8 mouse cellular contexts compared by ENCODE assay signal in genomic region chr1:73998131-73998865, GRCm38 (mm10).
DNase-seq lines count a peak whose midpoint lies in the region; ATAC-seq and TF ChIP-seq lines count a peak whose summit lies in the region.

No protein-coding gene starts in this region.

- TF ChIP-seq POLR2A in cortical plate, adult 2 months (IDR thresholded peaks at IDR 0.05; ENCODE audit: extremely low read depth, insufficient read depth, low read length): no peak

- peak; percentile 66 for ATAC-seq in Patski
- ATAC-seq in heart, postnatal 0 days (ENCODE audit: insufficient read depth, low read depth): peak; percentile 53
- ATAC-seq in liver, embryonic 14.5 days (ENCODE audit: insufficient read depth): no peak

- TF ChIP-seq EP300 in heart, postnatal 0 days (IDR thresholded peaks at IDR 0.05; ENCODE audit: low read depth): peak; percentile 74; the same call in 1 of the 2 replicates
- no peak for TF ChIP-seq EP300 in liver, embryonic 14.5 days (IDR thresholded peaks at IDR 0.05; ENCODE audit: low read depth)

- WGBS in heart, postnatal 0 days: 18% methylated on average over 9 of the region's 9 CpGs
- WGBS in liver, embryonic 14.5 days (ENCODE audit: insufficient replicate concordance): 62% methylated on average over 9 of the region's 9 CpGs

- peak overlapping the region; percentile 35; the same call in 1 of the 2 replicates for H3K9ac ChIP-seq in heart, postnatal 0 days (replicated peaks; ENCODE audit: low read depth, low read length)
- no peak overlapping the region; the same call in 1 of the 2 replicates for H3K9ac ChIP-seq in liver, embryonic 14.5 days (replicated peaks)

- no peaks in the 10 kb centered on the region for H3K4me1 ChIP-seq in cortical plate, adult 2 months (ENCODE audit: control insufficient read depth, insufficient read depth, low read length)
- H3K4me1 ChIP-seq in heart, postnatal 0 days (ENCODE audit: control insufficient read depth, insufficient read depth): peaks cover 69% of the 10 kb centered on the region
- peaks cover 13 to 38% of the 10 kb centered on the region in 2 experiments for H3K4me1 ChIP-seq in liver, embryonic 14.5 days (replicated peaks; ENCODE audit: control insufficient read depth in 2 of 2, insufficient read depth in 2 of 2, low read length in 1 of 2)

- peaks cover 50% of the 10 kb centered on the region for H3K36me3 ChIP-seq in heart, postnatal 0 days (replicated peaks; ENCODE audit: control insufficient read depth, insufficient read depth, low read length)
- peaks cover 13% of the 10 kb centered on the region; the same call in 1 of the 2 replicates for H3K36me3 ChIP-seq in liver, embryonic 14.5 days (replicated peaks; ENCODE audit: control insufficient read depth, insufficient read depth, low read depth)

- POLR2A ChIA-PET in Patski (lab: Charles Lee): interaction anchor here (0.9 to 2.5 kb wide), 9 partner anchors 9 to 60 kb away, joined by 3 to 9 read pairs (median 4); no protein-coding TSS in a partner anchor

- no peaks in the 10 kb centered on the region for H3K27me3 ChIP-seq in Patski
- H3K27me3 ChIP-seq in heart, postnatal 0 days (ENCODE audit: control insufficient read depth, insufficient read depth, low read length): no peaks in the 10 kb centered on the region
- no peaks in the 10 kb centered on the region for H3K27me3 ChIP-seq in liver, embryonic 14.5 days (ENCODE audit: control insufficient read depth, insufficient read depth, low read length)

- in situ Hi-C loops in Patski (cut with MboI; ENCODE audit: low pct_unique_long_range_greater_than_20kb): loop anchor here (5.0 kb wide), 1 partner anchor 79 kb away; no protein-coding TSS in a partner anchor

- CTCF ChIA-PET in Patski (lab: Charles Lee): interaction anchor here (0.6 to 2.7 kb wide), 9 partner anchors 11 to 93 kb away, joined by 3 to 7 read pairs (median 4); no protein-coding TSS in a partner anchor

- H3K9me3 ChIP-seq in heart, postnatal 0 days (replicated peaks; ENCODE audit: control insufficient read depth, low read length): no peaks in the 10 kb centered on the region
- no peaks in the 10 kb centered on the region for H3K9me3 ChIP-seq in liver, embryonic 14.5 days (ENCODE audit: control insufficient read depth, low read length)

- DNase-seq in Patski (ENCODE audit: low read depth, low spot score): no peak
- DNase-seq in heart, postnatal 0 days (ENCODE audit: low spot score): peak; percentile 78
- no peak for DNase-seq in liver, embryonic 14.5 days (ENCODE audit: low read depth in 3 of 3, low spot score in 3 of 3)
- peak; percentile 19 for DNase-seq in yolk sac, embryonic 10.5 days (ENCODE audit: low spot score)
- DNase-seq in layer of hippocampus, postnatal 14 days (ENCODE audit: low spot score in 2 of 2): no peak
- no peak for DNase-seq in retina, postnatal 1 day
- no peak for DNase-seq in cerebellum, postnatal 10 days

- peak overlapping the region; percentile 68; the same call in 1 of the 2 replicates for H3K27ac ChIP-seq in cortical plate, adult 2 months (ENCODE audit: insufficient read depth, low read length)
- peak overlapping the region; percentile 96 for H3K27ac ChIP-seq in heart, postnatal 0 days (ENCODE audit: low read depth)
- H3K27ac ChIP-seq in liver, embryonic 14.5 days: no peak overlapping the region

- peak overlapping the region; percentile 59 for H3K4me2 ChIP-seq in heart, postnatal 0 days (ENCODE audit: low read depth, low read length)
- peak overlapping the region; percentile 78 for H3K4me2 ChIP-seq in liver, embryonic 14.5 days (ENCODE audit: low read depth)

- H3K4me3 ChIP-seq in cortical plate, adult 2 months (ENCODE audit: insufficient read depth, low read length): no peak overlapping the region
- peak overlapping the region; percentile 36 for H3K4me3 ChIP-seq in heart, postnatal 0 days (ENCODE audit: low read depth, low read length)
- H3K4me3 ChIP-seq in liver, embryonic 14.5 days (ENCODE audit: insufficient read depth in 1 of 2, low read depth in 2 of 2, low read length in 2 of 2): no peak overlapping the region

- TF ChIP-seq CTCF in Patski (IDR thresholded peaks at IDR 0.05): no peak
- no peak for TF ChIP-seq CTCF in cortical plate, adult 2 months (IDR thresholded peaks at IDR 0.05; ENCODE audit: extremely low read depth, insufficient read depth, low read length)
- no peak for TF ChIP-seq CTCF in heart, postnatal 0 days (IDR thresholded peaks at IDR 0.05; ENCODE audit: low read depth)
- TF ChIP-seq CTCF in liver, embryonic 14.5 days (IDR thresholded peaks at IDR 0.05; ENCODE audit: low read depth): no peak

Comparison
In these comparisons a context has a peak if more than half of its experiments do, and no peak if none do; other contexts are left out.
1. DNase-seq: peak in heart, postnatal 0 days (single experiment) and yolk sac, embryonic 10.5 days (single experiment); none in Patski (single experiment), liver, embryonic 14.5 days (0 of 3), layer of hippocampus, postnatal 14 days (0 of 2), retina, postnatal 1 day (single experiment) and cerebellum, postnatal 10 days (0 of 2).